Mouse (Mus musculus) frontal cortex, postnatal 14 days (tissue): ENCODE measurements around the gene Ints12.

Experiments used
- DNase-seq, 2 experiments: peaks; one replicate each; pipeline ENCODE4 v3.0.0; 2022; ENCODE audit warnings: low spot score in 2 of 2

Gene Ints12

DNA sequence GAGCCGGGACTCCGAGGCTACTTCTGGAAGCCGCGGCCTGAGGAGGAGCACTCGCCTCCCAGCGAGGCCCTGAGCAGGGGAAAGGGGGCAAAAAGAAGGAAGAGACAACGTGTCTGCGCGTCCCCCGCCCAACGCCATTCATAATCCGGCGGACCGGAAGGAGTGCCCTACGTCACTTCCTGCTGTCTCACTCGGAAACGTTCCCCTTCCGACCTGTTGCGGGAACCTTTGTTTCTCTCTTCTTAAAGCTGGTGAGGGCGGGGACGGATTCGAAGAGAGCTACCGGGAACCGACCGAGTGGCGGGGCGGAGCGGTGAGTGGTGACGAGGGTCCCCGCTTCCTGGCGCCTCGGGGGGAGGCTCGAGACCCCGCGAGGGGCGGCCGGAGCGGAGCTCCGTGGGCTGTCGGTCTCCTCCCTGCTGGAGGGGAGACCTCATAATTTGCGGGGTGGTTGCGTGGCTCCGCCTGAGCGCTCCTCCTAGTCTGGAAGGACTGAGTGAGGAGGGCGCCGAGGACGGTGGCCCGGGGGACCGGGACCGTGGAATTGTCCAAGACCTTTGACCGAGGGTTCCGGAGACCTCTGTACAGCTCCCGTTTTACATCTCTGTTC, at the start of gene Ints12, which contains the start of gene Gstcd:
Gene Ints12, plus strand, starts transcription at position 177 of the 610 bp plus-strand sequence.
Gene Gstcd, minus strand, starts transcription at position 370 of the 610 bp plus-strand sequence.
- DNase-seq: peak; percentile 90 to 91

GRCm38 (mm10) chr3:133052068-133052467, 39.6 kb upstream of the Ints12 start:
- no peak for DNase-seq

DNA sequence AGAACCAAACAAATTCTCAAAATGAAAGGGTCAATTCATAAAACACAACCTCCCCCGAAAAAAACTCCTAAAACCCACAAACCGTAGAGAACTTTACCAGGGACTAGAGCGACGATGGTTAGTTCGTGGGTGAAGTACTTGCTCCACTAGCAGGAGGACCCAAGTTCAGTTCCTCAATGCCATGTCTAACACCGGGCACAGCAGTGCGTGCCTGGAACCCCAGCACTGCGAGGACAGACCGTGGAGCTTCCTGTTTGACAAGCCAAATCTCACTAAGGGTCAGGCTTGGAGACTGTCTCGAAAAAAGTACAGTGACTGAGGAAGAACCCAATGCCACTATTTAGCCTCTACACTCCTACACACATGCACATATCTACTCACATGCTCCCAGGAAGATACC, 16.1 kb upstream of the Ints12 start:
- DNase-seq: no peak

GRCm38 (mm10) chr3:133082736-133083135, 8.9 kb upstream of the Ints12 start:
- no peak for DNase-seq

- no peak for DNase-seq
Observed at GRCm38 (mm10) chr3:133085858-133086257, 5.8 kb upstream of the Ints12 start.

GRCm38 (mm10) chr3:133090247-133091120, 1.2 kb upstream of the Ints12 start:
- no peak for DNase-seq

DNA sequence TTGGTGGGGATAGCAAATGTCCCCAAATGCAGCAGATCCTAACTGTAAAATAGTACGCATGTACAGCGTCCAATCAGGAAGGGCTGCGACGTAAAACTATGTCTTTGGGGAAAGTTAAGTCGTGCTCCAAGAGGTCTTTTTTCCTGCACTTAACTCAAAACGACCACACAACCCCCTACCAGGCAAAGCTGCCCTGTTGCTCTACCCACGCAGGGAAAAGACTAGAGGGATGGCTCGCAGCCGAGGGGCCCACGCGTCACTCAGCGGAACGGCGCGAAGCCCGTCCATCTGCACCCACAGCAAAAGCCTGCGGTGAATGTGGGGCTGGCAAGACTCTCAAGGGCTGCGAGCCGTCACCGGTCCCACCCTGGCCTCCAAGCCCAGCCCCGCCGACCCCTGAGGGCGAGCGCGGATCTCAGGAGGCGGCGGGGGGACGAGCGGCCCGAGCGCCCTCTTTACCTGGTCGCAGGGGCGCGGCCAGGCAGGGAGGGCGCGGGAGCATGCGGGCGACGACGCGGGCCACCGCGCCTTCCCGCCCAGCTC, 448 bp upstream of the Ints12 start:
- peak; percentile 36 to 54 for DNase-seq

GRCm38 (mm10) chr3:133092274-133092853, 724 bp downstream of the Ints12 start:
- DNase-seq: no peak

- no peak for DNase-seq
Observed at GRCm38 (mm10) chr3:133092936-133093335, 1.3 kb downstream of the Ints12 start.

- no peak for DNase-seq
Observed at GRCm38 (mm10) chr3:133094305-133094704, 2.7 kb downstream of the Ints12 start.

DNA sequence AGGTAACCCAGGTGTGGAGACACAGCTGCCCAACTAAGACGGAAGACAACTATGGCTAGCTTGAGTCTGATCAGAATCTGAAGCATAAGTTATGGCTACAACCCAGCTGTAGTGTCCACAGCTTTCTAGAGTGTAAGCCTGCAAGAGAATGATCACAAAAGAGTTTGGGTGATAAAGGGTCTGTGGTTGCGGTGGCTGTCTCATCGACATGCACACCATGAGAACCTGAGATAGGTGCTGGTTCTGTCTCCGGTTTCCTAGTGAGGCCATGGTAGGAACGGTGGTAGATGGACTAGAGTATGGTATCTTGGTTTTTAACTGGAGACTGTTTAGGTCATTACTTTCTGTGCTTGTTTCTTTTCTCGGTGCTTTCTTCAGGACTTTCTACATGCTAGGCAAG, 6.3 kb downstream of the Ints12 start:
- no peak for DNase-seq

GRCm38 (mm10) chr3:133098336-133098735, 6.7 kb downstream of the Ints12 start:
- no peak for DNase-seq

GRCm38 (mm10) chr3:133098909-133099308, 7.3 kb downstream of the Ints12 start:
- DNase-seq: no peak

DNA sequence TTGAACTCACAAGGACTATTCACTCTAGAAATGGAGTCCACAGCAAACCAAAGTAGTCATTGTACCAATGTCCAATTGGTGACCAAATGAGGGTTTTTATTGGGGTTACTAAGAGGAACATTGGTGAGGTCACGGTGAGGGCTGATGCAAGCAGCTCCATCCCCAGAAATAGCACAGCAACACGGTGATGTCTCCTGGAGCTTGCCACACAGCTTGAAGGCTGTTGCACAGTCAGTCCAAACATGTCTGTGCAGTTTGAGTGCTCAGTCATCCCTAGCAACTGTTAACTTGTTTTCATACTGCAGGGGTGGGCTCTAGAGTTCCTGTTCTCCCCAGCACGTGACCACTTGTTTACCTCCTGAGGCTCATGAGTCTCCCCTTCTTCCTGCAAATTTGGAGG, 12.1 kb downstream of the Ints12 start:
- no peak for DNase-seq

GRCm38 (mm10) chr3:133104436-133104835, 12.8 kb downstream of the Ints12 start:
- DNase-seq: no peak

GRCm38 (mm10) chr3:133108731-133109130, 17.1 kb downstream of the Ints12 start:
- DNase-seq: no peak

DNA sequence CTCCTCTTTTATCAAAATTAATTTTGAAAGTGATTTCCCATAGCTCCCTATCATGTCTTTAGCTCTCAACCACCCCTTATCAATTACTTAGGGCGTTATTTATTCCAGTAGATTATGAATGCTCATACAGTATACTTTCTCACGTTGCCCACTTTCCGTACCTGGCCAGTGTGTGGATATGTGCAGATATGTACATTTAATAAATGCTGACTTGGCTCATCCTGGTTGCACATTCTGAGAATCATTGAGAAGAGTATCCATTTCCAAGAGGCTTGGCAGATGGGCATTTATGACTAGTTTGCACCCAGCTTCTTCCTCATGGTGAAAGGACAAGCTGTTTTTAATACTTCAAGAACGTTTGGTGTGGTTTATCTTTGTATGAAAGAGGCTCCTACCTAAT, 18.2 kb downstream of the Ints12 start:
- DNase-seq: no peak

- DNase-seq: peak in 1 of 2 experiments; percentile 10
Observed at GRCm38 (mm10) chr3:133111741-133112140, 20.1 kb downstream of the Ints12 start.

DNA sequence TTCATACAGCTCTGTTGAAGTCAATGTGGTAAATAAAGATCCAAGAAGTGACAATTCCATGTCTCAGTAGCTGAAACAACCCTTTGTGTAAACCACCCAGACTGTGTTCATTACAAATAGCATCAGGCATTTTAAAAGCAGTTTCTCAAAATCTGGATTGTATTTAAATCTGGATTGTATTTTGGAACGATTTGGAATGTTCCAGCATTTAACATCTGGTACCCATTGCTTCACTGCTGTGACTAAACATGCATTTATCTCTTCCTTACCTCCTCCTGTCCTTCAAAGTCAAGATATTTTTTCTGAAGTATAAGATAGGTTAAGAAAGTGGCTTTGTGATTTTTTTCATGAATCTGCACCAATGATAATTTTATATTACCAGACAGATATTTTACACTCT, 21.6 kb downstream of the Ints12 start:
- no peak for DNase-seq

DNA sequence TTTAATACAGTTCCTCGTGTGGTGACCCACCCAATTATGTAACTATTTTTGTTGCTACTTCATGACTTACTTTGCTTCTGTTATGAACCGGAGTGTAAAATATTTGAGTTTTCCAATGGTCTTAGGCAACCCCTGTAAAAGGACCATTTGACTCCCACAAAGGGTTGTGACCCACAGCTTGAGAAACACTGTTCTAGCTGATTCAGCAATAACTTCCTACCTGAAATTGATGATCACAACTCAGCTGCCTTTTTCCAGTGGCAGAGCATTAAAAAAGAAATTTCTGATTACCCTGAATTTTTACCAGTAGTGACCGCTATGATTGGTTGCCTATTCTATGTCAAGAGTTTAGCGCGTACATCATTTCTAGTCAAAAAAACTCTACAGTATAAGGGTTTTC, 39.7 kb downstream of the Ints12 start:
- DNase-seq: no peak

DNA sequence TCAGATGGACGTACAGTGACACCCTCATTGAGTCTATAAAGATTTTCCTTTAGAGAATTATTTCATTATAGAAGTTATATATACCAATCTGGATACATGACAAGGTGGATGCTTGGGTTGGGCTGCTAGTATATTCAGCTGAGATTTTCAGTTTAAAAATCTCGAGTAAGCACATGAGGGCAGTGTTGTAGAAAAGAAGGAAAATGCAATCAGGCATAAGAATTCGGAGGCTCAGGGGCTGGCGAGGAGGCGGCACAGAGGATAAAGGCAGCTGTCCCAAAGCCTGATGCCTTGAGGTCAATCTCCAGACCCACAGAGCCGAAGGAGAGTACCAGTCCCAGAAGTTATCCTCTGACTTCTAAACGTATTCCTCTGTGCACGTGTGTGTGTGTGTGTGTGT, 41.0 kb downstream of the Ints12 start:
- no peak for DNase-seq

GRCm38 (mm10) chr3:133141877-133142276, 50.2 kb downstream of the Ints12 start:
- DNase-seq: no peak
